8 mouse cellular contexts compared by ENCODE assay signal in the genomic region with DNA sequence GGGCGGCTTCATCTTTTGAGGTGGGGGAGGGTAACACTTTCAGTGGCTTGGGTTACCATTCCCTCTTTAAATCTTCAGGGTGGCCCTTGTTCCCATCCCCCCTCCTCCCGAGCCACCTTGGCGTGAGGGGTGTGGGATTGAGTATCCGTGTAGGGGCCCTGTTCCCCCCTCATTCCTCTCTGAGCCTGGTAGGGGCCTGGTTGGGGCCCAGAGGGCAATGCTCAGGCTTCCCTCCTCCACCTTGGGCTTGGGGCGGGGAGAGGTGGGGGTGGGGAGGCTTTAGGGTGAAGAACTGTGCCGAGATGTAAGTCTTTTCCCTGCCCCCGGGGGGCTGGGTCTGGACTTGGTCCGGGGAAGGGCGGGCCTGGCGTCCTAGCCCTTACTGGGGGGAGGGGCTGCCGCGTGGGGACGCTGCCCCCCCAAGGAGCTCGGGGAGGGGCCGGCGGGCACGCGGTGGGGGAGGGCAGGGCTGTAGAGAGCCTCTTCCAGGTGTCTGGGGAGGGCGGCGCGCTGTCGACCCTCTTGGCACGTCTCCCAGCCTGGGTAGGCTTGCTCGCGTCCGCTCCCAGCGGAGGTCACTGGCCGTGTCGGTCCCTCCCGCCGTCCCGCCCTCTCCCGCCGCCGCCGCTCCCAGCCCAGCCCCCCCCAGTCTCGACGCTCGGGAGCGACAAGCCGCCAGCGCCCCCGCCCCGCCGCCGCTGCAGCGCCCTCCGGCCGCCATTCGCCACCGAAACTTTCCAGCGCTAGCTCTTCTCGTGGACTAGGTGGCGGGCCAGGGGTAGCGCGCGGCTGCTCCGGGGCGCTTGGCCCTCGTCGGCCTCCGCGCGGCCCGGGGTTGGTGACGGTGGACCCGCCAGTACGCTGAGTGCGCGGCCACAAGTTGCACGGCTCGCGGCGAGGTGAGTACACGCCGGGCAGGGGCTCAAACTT. TPM values are rescaled to one million over a fixed set of nuclear protein-coding genes. Genes with fewer than 3 reads are reported as not detected.
DNase-seq lines count a peak whose midpoint lies in the region; ATAC-seq and TF ChIP-seq lines count a peak whose summit lies in the region.

A gene (plus strand): TSS at position 643 of the 930 bp plus-strand sequence.

- no peaks in the 10 kb centered on the region for H3K9me3 ChIP-seq in CH12.LX (replicated peaks; ENCODE audit: low read length)
- no peaks in the 10 kb centered on the region for H3K9me3 ChIP-seq in forebrain, embryonic 13.5 days (replicated peaks)
- no peaks in the 10 kb centered on the region for H3K9me3 ChIP-seq in heart, postnatal 0 days (replicated peaks; ENCODE audit: control insufficient read depth, low read length)

- H3K27me3 ChIP-seq in CH12.LX (replicated peaks): no peaks in the 10 kb centered on the region
- H3K27me3 ChIP-seq in forebrain, embryonic 13.5 days: no peaks in the 10 kb centered on the region
- no peaks in the 10 kb centered on the region for H3K27me3 ChIP-seq in heart, postnatal 0 days (ENCODE audit: control insufficient read depth, insufficient read depth, low read length)

- peak within 1 kb of the TSS; percentile 92 for H3K9ac ChIP-seq in CH12.LX (ENCODE audit: insufficient read depth, low read depth)
- peak within 1 kb of the TSS; percentile 83 for H3K9ac ChIP-seq in forebrain, embryonic 13.5 days
- peak within 1 kb of the TSS; percentile 91 for H3K9ac ChIP-seq in heart, postnatal 0 days (replicated peaks; ENCODE audit: low read depth, low read length)

- H3K79me2 ChIP-seq in CH12.LX (replicated peaks; ENCODE audit: control insufficient read depth, extremely low read depth, insufficient read depth, poor library complexity, severe bottlenecking): peaks cover 33% of the 10 kb centered on the region

- 15% methylated on average over 49 of the region's 76 CpGs for WGBS in forebrain, embryonic 13.5 days
- WGBS in heart, postnatal 0 days: 11% methylated on average over 41 of the region's 76 CpGs
- 26% methylated on average over 74 of the region's 76 CpGs for WGBS in lung, adult 2 months

- peak; percentile 85 for DNase-seq in CH12.LX (ENCODE audit: extremely low read depth)
- DNase-seq in c-Kit-positive CD71-negative TER-119-negative erythroid progenitor cells, embryonic 14.5 days (ENCODE audit: low read depth): peak; percentile 20
- peak; percentile 67 for DNase-seq in heart, postnatal 0 days (ENCODE audit: low spot score)
- peak; percentile 87 to 92 for DNase-seq in kidney, postnatal 4 days
- peak; percentile 63 for DNase-seq in lung, adult 2 months
- peak; percentile 50 to 54 for DNase-seq in thymus, adult 18-20 months

- peak; percentile 68 for ATAC-seq in forebrain, embryonic 13.5 days
- ATAC-seq in heart, postnatal 0 days (ENCODE audit: insufficient read depth, low read depth): peak; percentile 81
- ATAC-seq in neutrophil, adult 5-6 weeks (ENCODE audit: extremely low read depth, insufficient number of reproducible peaks, low FRiP score, poor library complexity, severe bottlenecking): peak; percentile 31; the same call in 1 of the 2 replicates

- peak within 1 kb of the TSS; percentile 44 to 92 (median 64) for H3K4me3 ChIP-seq in CH12.LX (replicated peaks in 1 of 3; ENCODE audit: low read depth in 2 of 3, low read length in 2 of 3, poor library complexity in 1 of 3)
- peak within 1 kb of the TSS; percentile 61 for H3K4me3 ChIP-seq in forebrain, embryonic 13.5 days
- peak within 1 kb of the TSS; percentile 89 for H3K4me3 ChIP-seq in heart, postnatal 0 days (ENCODE audit: low read depth, low read length)
- H3K4me3 ChIP-seq in lung, adult 2 months (replicated peaks; ENCODE audit: extremely low read depth, low read depth, low read length): peak within 1 kb of the TSS; percentile 74

- peak within 1 kb of the TSS; percentile 73 for H3K4me2 ChIP-seq in CH12.LX (ENCODE audit: insufficient read depth, low read depth, poor library complexity, severe bottlenecking)
- peak within 1 kb of the TSS; percentile 62 for H3K4me2 ChIP-seq in forebrain, embryonic 13.5 days
- peak within 1 kb of the TSS; percentile 56 for H3K4me2 ChIP-seq in heart, postnatal 0 days (ENCODE audit: low read depth, low read length)

- no peak for TF ChIP-seq CTCF in CH12.LX (conservative IDR thresholded peaks at IDR 0.05 in 1 of 2, IDR thresholded peaks at IDR 0.05 in 1 of 2; ENCODE audit: low read depth in 2 of 2, low read length in 2 of 2)
- no peak; the same call in 1 of the 2 replicates for TF ChIP-seq CTCF in heart, postnatal 0 days (IDR thresholded peaks at IDR 0.05; ENCODE audit: low read depth)
- TF ChIP-seq CTCF in lung, adult 2 months (IDR thresholded peaks at IDR 0.05; ENCODE audit: insufficient read depth, low read length): no peak

- dilution Hi-C loops in CH12.LX (cut with MboI; ENCODE audit: extremely low pct_ligation_motif_present, extremely low pct_unique_long_range_greater_than_20kb, low sequenced_read_pairs): no loop called here

- peaks cover 0 to 8% of the 10 kb centered on the region in 2 experiments; a peak in 1 of 4 replicates for H3K4me1 ChIP-seq in CH12.LX (ENCODE audit: control insufficient read depth in 1 of 2, insufficient read depth in 2 of 2)
- peaks cover 9% of the 10 kb centered on the region for H3K4me1 ChIP-seq in forebrain, embryonic 13.5 days
- no peaks in the 10 kb centered on the region for H3K4me1 ChIP-seq in heart, postnatal 0 days (ENCODE audit: control insufficient read depth, insufficient read depth)
- peaks cover 7% of the 10 kb centered on the region for H3K4me1 ChIP-seq in lung, adult 2 months (ENCODE audit: control insufficient read depth, insufficient read depth, low read length)

- no peak for TF ChIP-seq RAD21 in CH12.LX (IDR thresholded peaks at IDR 0.05; ENCODE audit: low read depth, low read length)

- H3K27ac ChIP-seq in CH12.LX (ENCODE audit: insufficient read depth, low read depth): peak within 1 kb of the TSS; percentile 95
- H3K27ac ChIP-seq in forebrain, embryonic 13.5 days: peak within 1 kb of the TSS; percentile 95
- H3K27ac ChIP-seq in heart, postnatal 0 days (ENCODE audit: low read depth): peak within 1 kb of the TSS; percentile 96

- H3K36me3 ChIP-seq in CH12.LX (replicated peaks in 1 of 2; ENCODE audit: control insufficient read depth in 1 of 2, insufficient read depth in 1 of 2, low read length in 1 of 2): no peaks in the 10 kb centered on the region
- H3K36me3 ChIP-seq in forebrain, embryonic 13.5 days (ENCODE audit: poor library complexity, severe bottlenecking): no peaks in the 10 kb centered on the region
- H3K36me3 ChIP-seq in heart, postnatal 0 days (replicated peaks; ENCODE audit: control insufficient read depth, insufficient read depth, low read length): no peaks in the 10 kb centered on the region

- in situ Hi-C loops in CH12.LX (cut with MboI; ENCODE audit: low pct_ligation_motif_present, low pct_unique_long_range_greater_than_20kb, low sequenced_read_pairs): loop anchor here (25.0 kb wide), 1 partner anchor 127 kb away; no protein-coding TSS in a partner anchor

- TF ChIP-seq POLR2A in CH12.LX (IDR thresholded peaks at IDR 0.05; ENCODE audit: low read depth, low read length): no peak; the same call in 1 of the 2 replicates
- no peak; the same call in 1 of the 2 replicates for TF ChIP-seq POLR2A in lung, adult 2 months (IDR thresholded peaks at IDR 0.05; ENCODE audit: borderline replicate concordance, extremely low read depth, low read depth, low read length)

- no peak for TF ChIP-seq EP300 in CH12.LX (IDR thresholded peaks at IDR 0.05; ENCODE audit: low read length)
- peak; percentile 60; the same call in 1 of the 2 replicates for TF ChIP-seq EP300 in heart, postnatal 0 days (IDR thresholded peaks at IDR 0.05; ENCODE audit: low read depth)

TF ChIP-seq in CH12.LX, 34 proteins besides CTCF, POLR2A, EP300 and RAD21:
- TF ChIP-seq KAT2A (IDR thresholded peaks at IDR 0.05; ENCODE audit: insufficient replicate concordance, low read length): no peak
- TF ChIP-seq MAX (IDR thresholded peaks at IDR 0.05; ENCODE audit: low read length): peak; percentile 21; the same call in 1 of the 2 replicates
- TF ChIP-seq ETS1 (conservative IDR thresholded peaks at IDR 0.05; ENCODE audit: low read depth, low read length): peak; percentile 15; the same call in 1 of the 2 replicates
- TF ChIP-seq GABPA (IDR thresholded peaks at IDR 0.05; ENCODE audit: insufficient replicate concordance, low read depth, low read length): no peak
- TF ChIP-seq USF1 (IDR thresholded peaks at IDR 0.05; ENCODE audit: low read depth, low read length): no peak
- TF ChIP-seq BHLHE40 (IDR thresholded peaks at IDR 0.05; ENCODE audit: low read depth, low read length): peak; percentile 49; the same call in 1 of the 2 replicates
- TF ChIP-seq ZMIZ1 (IDR thresholded peaks at IDR 0.05; ENCODE audit: low read depth, low read length): no peak
- TF ChIP-seq ZC3H11A (IDR thresholded peaks at IDR 0.05; ENCODE audit: low read depth, low read length): no peak
- TF ChIP-seq SIN3A (IDR thresholded peaks at IDR 0.05; ENCODE audit: low read length): peak; percentile 24; the same call in 1 of the 2 replicates
- TF ChIP-seq CHD2 (IDR thresholded peaks at IDR 0.05; ENCODE audit: low read length): peak; percentile 86
- TF ChIP-seq MAZ (IDR thresholded peaks at IDR 0.05; ENCODE audit: low read depth, low read length): peak; percentile 89; the same call in 1 of the 2 replicates
- 0 out of 2 replicates have a peak, but pooled peaks have one; percentile 12 for TF ChIP-seq NRF1 (IDR thresholded peaks at IDR 0.05; ENCODE audit: low read depth, low read length)

RNA-seq across cellular contexts. Expression of the gene that starts here (rescaled TPM):
- 25.7 and 27.0 TPM in 2 replicates for total RNA-seq in CH12.LX (2012; rRNA removed)
- total RNA-seq in CH12.LX (2014; rRNA removed): 20.8 and 22.0 TPM in 2 replicates
- polyA plus RNA-seq in CH12.LX (2012; ENCODE audit: insufficient read length, low read depth): 58.5 and 65.2 TPM in 2 replicates
- polyA plus RNA-seq in forebrain, embryonic 13.5 days (2015; fragmentation: Nextera tagmentation; extraction: Ambion mirVana): 55.6 and 62.1 TPM in 2 replicates
- 62.3 and 64.4 TPM in 2 replicates for total RNA-seq in heart, postnatal 0 days (2014; rRNA removed; ENCODE audit: low replicate concordance)
- 34.0 and 34.1 TPM in 2 replicates for polyA plus RNA-seq in heart, postnatal 0 days (2015; fragmentation: Nextera tagmentation; extraction: Ambion mirVana)
- polyA plus RNA-seq in lung, adult 2 months (2012; rRNA removed): 15.5 and 23.8 TPM in 2 replicates
- 28.2 and 30.3 TPM in 2 replicates for total RNA-seq in neutrophil, adult 5-6 weeks (2017)

Comparison
In these comparisons a context has a peak if more than half of its experiments do, and no peak if none do; other contexts are left out.
1. Peak in every context shown above with its lines: DNase-seq, ATAC-seq, H3K4me3 ChIP-seq and H3K27ac ChIP-seq.
2. DNase-seq: peak in every context shown above with its lines; median percentile 90 in kidney, postnatal 4 days; 85 in CH12.LX; 67 in heart, postnatal 0 days; 63 in lung, adult 2 months; 52 in thymus, adult 18-20 months; 20 in c-Kit-positive CD71-negative TER-119-negative erythroid progenitor cells, embryonic 14.5 days.
3. ATAC-seq: peak in every context shown above with its lines; median percentile 81 in heart, postnatal 0 days; 68 in forebrain, embryonic 13.5 days; 31 in neutrophil, adult 5-6 weeks.